Mouse (Mus musculus): ENCODE data around the gene Dmpk. TPM values are rescaled to one million over a fixed set of nuclear protein-coding genes. Genes with fewer than 3 reads are reported as not detected.

Gene Dmpk
- polyA plus RNA-seq (2012), result 6.0 TPM in 2 replicates

DNA sequence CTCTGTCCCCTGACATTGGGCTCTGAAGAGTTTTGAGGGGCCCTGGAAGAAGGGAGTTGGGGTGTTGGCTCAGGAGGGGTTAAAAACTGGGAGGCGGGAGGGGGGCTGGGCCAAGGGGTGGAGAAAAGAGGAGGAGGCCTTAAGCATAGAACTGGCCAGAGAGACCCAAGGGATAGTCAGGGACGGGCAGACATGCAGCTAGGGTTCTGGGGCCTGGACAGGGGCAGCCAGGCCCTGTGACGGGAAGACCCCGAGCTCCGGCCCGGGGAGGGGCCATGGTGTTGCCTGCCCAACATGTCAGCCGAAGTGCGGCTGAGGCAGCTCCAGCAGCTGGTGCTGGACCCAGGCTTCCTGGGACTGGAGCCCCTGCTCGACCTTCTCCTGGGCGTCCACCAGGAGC lies at the start of gene Dmpk:
Gene Dmpk (plus strand): TSS at position 149 of the 400 bp plus-strand sequence.
- peaks cover 56% of the 10 kb centered on the region for H3K36me3 ChIP-seq (ENCODE audit: control insufficient read depth)
- peak within 1 kb of the TSS; percentile 28 for H3K4me3 ChIP-seq (replicated peaks)
- TF ChIP-seq TAL1 (IDR thresholded peaks at IDR 0.05; ENCODE audit: low read length), result no peak
- TF ChIP-seq GATA1 (IDR thresholded peaks at IDR 0.05; ENCODE audit: low read length), result no peak
- peaks cover 3% of the 10 kb centered on the region for H3K27me3 ChIP-seq (ENCODE audit: control insufficient read depth)
- peaks cover 49% of the 10 kb centered on the region for H3K4me1 ChIP-seq (ENCODE audit: control insufficient read depth)
- no peaks in the 10 kb centered on the region for H3K9me3 ChIP-seq (ENCODE audit: control insufficient read depth, low read length)

DNA sequence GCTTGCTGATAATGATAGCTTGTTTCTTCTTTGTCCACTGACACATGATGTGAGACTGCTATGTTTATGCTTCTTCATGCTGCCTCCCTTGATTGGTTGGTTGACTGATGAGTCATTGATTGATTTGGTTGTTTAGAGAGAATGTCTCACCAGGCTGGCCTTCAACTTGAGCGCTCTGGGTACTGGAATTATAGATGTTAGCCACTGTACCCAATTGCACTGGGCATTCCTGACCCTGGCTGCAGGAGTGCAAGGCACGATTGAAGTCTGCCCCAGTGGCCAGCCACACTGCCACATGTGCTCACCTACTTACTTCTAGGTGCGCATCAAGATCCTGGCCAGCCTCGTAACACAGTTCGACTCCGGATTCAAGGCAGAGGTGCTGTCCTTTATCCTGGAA lies 39.0 kb upstream of the Dmpk start:
- Histone ChIP-seq H3K4me3 (replicated peaks) (no peak overlapping the region), H3K27me3 (ENCODE audit: control insufficient read depth) (no peaks in the 10 kb centered on the region), H3K4me1 (ENCODE audit: control insufficient read depth) (no peaks in the 10 kb centered on the region), H3K36me3 (ENCODE audit: control insufficient read depth) (peaks cover 99% of the 10 kb centered on the region), H3K9me3 (ENCODE audit: control insufficient read depth, low read length) (no peaks in the 10 kb centered on the region)
- no peak for TF ChIP-seq TAL1 (IDR thresholded peaks at IDR 0.05; ENCODE audit: low read length)
- no peak for TF ChIP-seq GATA1 (IDR thresholded peaks at IDR 0.05; ENCODE audit: low read length)

DNA sequence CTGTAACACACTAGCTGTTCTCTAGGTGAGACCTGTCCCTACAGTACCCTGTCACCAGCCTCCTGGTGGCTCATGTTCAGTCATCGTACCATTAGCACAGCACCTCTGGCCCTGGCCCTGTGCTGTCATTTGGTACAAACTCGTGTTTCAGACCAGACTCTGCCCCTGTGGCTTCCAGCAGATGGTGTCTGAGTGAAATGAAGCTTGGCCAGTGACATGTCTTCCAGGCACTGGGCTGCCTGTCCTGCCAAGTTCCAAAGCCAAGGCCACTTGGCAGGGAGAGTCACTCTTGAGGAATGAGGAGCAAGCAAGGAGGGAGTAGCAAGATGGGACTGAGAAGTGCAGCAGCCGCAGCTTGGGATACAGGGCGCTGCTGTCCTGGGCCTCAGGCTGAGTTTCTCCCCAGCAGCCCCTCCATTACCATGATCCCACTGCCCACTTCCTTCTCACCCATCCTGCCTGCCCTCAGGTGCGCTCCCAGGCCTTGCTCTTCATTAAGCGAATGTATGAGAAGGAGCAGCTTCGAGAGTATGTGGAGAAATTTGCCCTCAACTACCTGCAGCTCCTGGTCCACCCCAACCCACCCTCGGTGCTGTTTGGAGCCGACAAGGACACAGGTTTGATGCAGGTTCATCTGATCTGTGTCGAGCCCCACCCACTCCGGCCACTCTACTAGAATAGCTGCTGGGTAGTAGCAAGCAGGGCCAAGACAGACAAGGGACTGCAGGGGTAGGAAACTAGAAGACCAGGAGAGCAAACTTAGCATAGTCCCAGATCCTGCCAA lies 37.2 kb upstream of the Dmpk start:
- no peak overlapping the region for H3K4me3 ChIP-seq (replicated peaks)
- H3K9me3 ChIP-seq (ENCODE audit: control insufficient read depth, low read length), result no peaks in the 10 kb centered on the region
- H3K36me3 ChIP-seq (ENCODE audit: control insufficient read depth), result peaks cover 99% of the 10 kb centered on the region
- no peaks in the 10 kb centered on the region for H3K27me3 ChIP-seq (ENCODE audit: control insufficient read depth)
- TF ChIP-seq TAL1 (IDR thresholded peaks at IDR 0.05; ENCODE audit: low read length) (no peak), GATA1 (IDR thresholded peaks at IDR 0.05; ENCODE audit: low read length) (no peak)
- no peaks in the 10 kb centered on the region for H3K4me1 ChIP-seq (ENCODE audit: control insufficient read depth)

DNA sequence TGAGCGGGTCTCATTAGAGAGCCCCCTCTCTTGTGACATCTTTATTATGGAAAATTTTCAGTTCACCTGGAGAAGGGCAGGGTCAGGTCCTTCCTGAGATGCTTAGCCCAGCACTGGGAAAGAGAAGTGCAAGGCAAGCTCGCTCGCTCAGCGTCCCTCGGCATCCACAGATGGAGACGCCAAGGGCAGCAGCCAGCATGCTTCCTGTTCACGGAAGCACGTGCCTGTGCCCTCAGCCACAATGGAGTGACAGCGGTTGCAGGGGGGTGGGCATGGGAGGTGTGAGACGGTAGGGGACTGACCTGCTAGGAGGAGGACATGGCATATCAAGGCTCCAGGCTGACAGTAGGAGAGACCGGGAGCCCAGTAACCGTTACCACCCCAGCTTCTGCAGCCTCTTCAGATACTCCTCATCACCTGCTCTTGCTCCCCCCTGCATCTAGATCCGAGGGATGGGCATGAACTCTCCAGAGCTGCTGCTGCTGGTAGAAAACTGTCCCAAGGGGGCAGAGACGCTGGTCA lies 35.6 kb upstream of the Dmpk start:
- Histone ChIP-seq H3K4me3 (replicated peaks) (no peak overlapping the region), H3K36me3 (ENCODE audit: control insufficient read depth) (peaks cover 99% of the 10 kb centered on the region), H3K4me1 (ENCODE audit: control insufficient read depth) (no peaks in the 10 kb centered on the region), H3K27me3 (ENCODE audit: control insufficient read depth) (no peaks in the 10 kb centered on the region), H3K9me3 (ENCODE audit: control insufficient read depth, low read length) (no peaks in the 10 kb centered on the region)
- TF ChIP-seq GATA1 (IDR thresholded peaks at IDR 0.05; ENCODE audit: low read length) (no peak), TAL1 (IDR thresholded peaks at IDR 0.05; ENCODE audit: low read length) (no peak)

DNA sequence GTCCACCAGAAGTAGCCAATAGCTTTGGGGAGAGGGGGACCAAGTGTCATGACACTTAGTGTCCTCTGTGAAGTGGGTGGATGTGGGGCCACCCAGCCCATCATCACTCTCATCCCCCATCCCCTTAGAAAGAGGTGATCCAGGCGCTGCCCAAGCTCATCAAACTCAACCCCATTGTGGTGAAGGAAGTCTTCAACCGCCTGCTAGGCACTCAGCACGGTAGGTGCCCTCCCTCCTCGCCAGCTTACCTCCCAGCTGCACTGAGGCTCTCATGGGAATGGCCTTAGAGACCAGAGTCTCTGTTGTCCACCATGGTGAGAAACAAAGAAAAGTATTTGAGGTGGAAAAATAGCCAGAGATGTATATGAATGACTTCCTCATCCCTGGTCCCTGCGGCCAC lies 34.4 kb upstream of the Dmpk start:
- TF ChIP-seq TAL1 (IDR thresholded peaks at IDR 0.05; ENCODE audit: low read length) (no peak), GATA1 (IDR thresholded peaks at IDR 0.05; ENCODE audit: low read length) (no peak)
- Histone ChIP-seq H3K27me3 (ENCODE audit: control insufficient read depth) (no peaks in the 10 kb centered on the region), H3K4me1 (ENCODE audit: control insufficient read depth) (no peaks in the 10 kb centered on the region), H3K9me3 (ENCODE audit: control insufficient read depth, low read length) (no peaks in the 10 kb centered on the region), H3K4me3 (replicated peaks) (no peak overlapping the region), H3K36me3 (ENCODE audit: control insufficient read depth) (peaks cover 98% of the 10 kb centered on the region)

DNA sequence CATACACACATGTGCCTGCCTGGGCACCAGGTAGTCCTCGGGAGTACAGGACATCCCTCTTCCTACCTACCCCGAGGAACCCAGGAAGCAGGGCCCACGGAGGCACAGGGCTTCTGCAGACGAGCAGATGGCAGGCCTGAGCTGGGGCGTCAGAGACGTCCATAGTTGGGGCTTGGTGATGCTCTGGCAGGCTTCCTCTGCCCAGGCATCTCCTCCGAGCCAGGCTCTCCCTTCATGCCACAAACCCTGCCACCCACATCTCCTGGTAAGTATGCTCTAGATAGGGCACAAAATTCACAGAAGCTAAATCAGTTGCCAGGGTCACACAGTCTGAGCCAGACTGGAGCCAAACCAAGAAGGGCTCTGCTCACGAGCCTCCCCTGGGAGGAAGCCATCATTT lies 33.5 kb upstream of the Dmpk start:
- Histone ChIP-seq H3K4me3 (replicated peaks) (no peak overlapping the region), H3K9me3 (ENCODE audit: control insufficient read depth, low read length) (no peaks in the 10 kb centered on the region), H3K36me3 (ENCODE audit: control insufficient read depth) (peaks cover 98% of the 10 kb centered on the region), H3K4me1 (ENCODE audit: control insufficient read depth) (no peaks in the 10 kb centered on the region), H3K27me3 (ENCODE audit: control insufficient read depth) (no peaks in the 10 kb centered on the region)
- no peak for TF ChIP-seq GATA1 (IDR thresholded peaks at IDR 0.05; ENCODE audit: low read length)
- no peak for TF ChIP-seq TAL1 (IDR thresholded peaks at IDR 0.05; ENCODE audit: low read length)

DNA sequence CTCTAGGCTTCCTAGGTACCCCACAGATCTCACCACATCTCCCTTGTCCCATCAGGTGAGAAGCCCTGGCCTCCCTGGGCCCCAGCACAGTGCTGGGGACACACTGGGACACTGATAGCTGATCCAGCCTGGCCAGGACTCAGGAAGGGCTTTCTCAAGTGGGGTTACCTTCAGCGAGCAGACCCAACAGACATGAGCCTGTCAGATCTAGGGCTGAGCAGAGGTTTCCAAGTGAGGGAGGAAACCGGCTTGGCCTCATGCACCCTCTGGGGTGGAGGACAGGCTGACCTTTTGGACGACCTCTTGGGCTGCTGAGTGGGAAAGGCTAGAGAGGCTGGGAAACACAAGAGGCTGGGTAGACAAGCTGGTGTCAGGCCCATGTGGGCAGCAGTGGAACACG lies 32.5 kb upstream of the Dmpk start:
- Histone ChIP-seq H3K36me3 (ENCODE audit: control insufficient read depth) (peaks cover 90% of the 10 kb centered on the region), H3K27me3 (ENCODE audit: control insufficient read depth) (no peaks in the 10 kb centered on the region), H3K4me3 (replicated peaks) (no peak overlapping the region), H3K4me1 (ENCODE audit: control insufficient read depth) (no peaks in the 10 kb centered on the region), H3K9me3 (ENCODE audit: control insufficient read depth, low read length) (no peaks in the 10 kb centered on the region)
- no peak for TF ChIP-seq TAL1 (IDR thresholded peaks at IDR 0.05; ENCODE audit: low read length)

DNA sequence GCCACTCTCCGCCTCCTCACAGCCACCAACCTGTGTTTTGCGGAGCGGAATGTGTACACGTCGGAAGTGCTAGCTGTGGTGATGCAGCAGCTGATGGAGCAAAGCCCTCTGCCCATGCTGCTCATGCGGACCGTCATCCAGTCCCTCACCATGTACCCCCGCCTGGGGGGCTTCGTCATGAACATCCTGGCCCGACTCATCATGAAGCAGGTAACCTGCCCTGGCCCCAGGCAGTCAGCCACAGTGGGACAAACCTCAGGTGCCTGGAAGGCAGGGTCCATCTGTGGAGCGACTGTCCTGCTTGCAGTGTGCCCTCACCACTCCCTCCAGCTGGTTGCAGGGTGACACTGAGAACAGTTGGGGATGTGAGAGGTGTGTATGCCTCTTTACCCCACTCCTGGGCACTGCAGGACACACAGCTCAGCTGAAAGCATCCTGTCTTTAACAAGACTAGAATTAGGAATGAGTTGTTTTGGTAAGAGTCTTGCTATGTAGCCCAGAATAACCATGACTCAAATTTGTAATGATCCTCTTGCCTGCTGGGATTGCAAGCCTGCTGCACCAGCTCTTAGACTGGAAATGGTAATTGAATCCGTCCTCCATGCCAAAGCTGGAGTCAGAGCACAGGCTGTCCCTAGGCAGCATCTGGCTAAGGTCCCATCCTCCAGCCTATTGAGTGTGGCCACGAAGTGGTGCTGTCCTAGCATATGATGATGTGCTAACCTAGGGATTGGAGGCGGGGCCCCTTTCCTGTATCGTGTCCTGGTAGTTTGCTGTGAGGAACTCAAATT lies 31.1 kb upstream of the Dmpk start:
- Histone ChIP-seq H3K36me3 (ENCODE audit: control insufficient read depth) (peaks cover 76% of the 10 kb centered on the region), H3K4me3 (replicated peaks) (no peak overlapping the region), H3K9me3 (ENCODE audit: control insufficient read depth, low read length) (no peaks in the 10 kb centered on the region), H3K4me1 (ENCODE audit: control insufficient read depth) (no peaks in the 10 kb centered on the region), H3K27me3 (ENCODE audit: control insufficient read depth) (no peaks in the 10 kb centered on the region)
- no peak for TF ChIP-seq TAL1 (IDR thresholded peaks at IDR 0.05; ENCODE audit: low read length)
- no peak for TF ChIP-seq GATA1 (IDR thresholded peaks at IDR 0.05; ENCODE audit: low read length)

DNA sequence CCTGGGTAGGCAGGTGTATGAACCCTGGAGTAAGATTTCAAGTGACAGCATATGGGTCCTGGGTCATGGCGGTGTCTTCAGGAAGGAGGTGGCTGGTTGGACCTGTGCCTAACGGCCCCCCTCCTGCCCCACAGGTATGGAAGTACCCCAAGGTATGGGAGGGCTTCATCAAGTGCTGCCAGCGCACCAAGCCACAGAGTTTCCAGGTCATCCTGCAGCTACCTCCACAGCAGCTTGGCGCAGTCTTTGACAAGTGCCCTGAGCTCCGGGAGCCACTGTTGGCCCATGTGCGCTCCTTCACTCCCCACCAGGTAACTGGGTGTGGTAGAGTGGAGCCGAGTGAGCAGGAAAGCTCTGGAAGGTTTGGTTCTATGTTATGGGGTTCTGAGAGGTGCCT lies 30.5 kb upstream of the Dmpk start:
- H3K4me3 ChIP-seq (replicated peaks), result no peak overlapping the region
- no peaks in the 10 kb centered on the region for H3K27me3 ChIP-seq (ENCODE audit: control insufficient read depth)
- H3K36me3 ChIP-seq (ENCODE audit: control insufficient read depth), result peaks cover 70% of the 10 kb centered on the region
- H3K4me1 ChIP-seq (ENCODE audit: control insufficient read depth), result no peaks in the 10 kb centered on the region
- TF ChIP-seq GATA1 (IDR thresholded peaks at IDR 0.05; ENCODE audit: low read length) (no peak), TAL1 (IDR thresholded peaks at IDR 0.05; ENCODE audit: low read length) (no peak)
- no peaks in the 10 kb centered on the region for H3K9me3 ChIP-seq (ENCODE audit: control insufficient read depth, low read length)
